Mouse (Mus musculus): ENCODE data around the gene Nbdy. TPM values are rescaled to one million over a fixed set of nuclear protein-coding genes. Genes with fewer than 3 reads are reported as not detected.

Gene Nbdy
- 8.9 TPM for polyA plus RNA-seq (2014; fragmentation: Illumina TruSeq; extraction: RNeasy Lipid Tissue Mini Kit (QIAGEN cat#74804); ENCODE audit: low read depth, low replicate concordance)

GRCm38 (mm10) chrX:153723110-153723916 is at the start of gene Nbdy:
TSS of gene Nbdy (plus strand) at chrX:153723590.

GRCm38 (mm10) chrX:153695782-153696395 is 27.5 kb upstream of the Nbdy start, which contains the start of gene Kctd12b:
TSS of gene Kctd12b (minus strand) at chrX:153696391.

Other genes starting within 250 kb of the Nbdy start
- 11.0 TPM for gene Ubqln2, start 225.4 kb upstream of the Nbdy start, polyA plus RNA-seq (2014; fragmentation: Illumina TruSeq; extraction: RNeasy Lipid Tissue Mini Kit (QIAGEN cat#74804); ENCODE audit: low read depth, low replicate concordance)
- 184 TPM for gene Cypt3, start 165.0 kb upstream of the Nbdy start, polyA plus RNA-seq (2014; fragmentation: Illumina TruSeq; extraction: RNeasy Lipid Tissue Mini Kit (QIAGEN cat#74804); ENCODE audit: low read depth, low replicate concordance)
- 1.3 TPM for gene Kctd12b, start 27.2 kb upstream of the Nbdy start, polyA plus RNA-seq (2014; fragmentation: Illumina TruSeq; extraction: RNeasy Lipid Tissue Mini Kit (QIAGEN cat#74804); ENCODE audit: low read depth, low replicate concordance)
- 1.6 TPM for gene Spin2c, start 108.6 kb downstream of the Nbdy start, polyA plus RNA-seq (2014; fragmentation: Illumina TruSeq; extraction: RNeasy Lipid Tissue Mini Kit (QIAGEN cat#74804); ENCODE audit: low read depth, low replicate concordance)